Mouse (Mus musculus): ENCODE data around the gene Tmcc2. TPM values are rescaled to one million over a fixed set of nuclear protein-coding genes. Genes with fewer than 3 reads are reported as not detected.
A peak's percentile ranks its signal among the peaks of the same experiment; 100 is the strongest.

Tmcc2 gene
- polyA plus RNA-seq, 1 experiment from 2014 or later = 11.0 TPM

- Histone ChIP-seq H3K4me2 (ENCODE audit: low read depth, low read length) (no peak overlapping the region), H3K4me1 (replicated peaks; ENCODE audit: control insufficient read depth, insufficient read depth, low read length) (peaks cover 11% of the 10 kb centered on the region; the same call in 1 of the 2 replicates), H3K4me3 (ENCODE audit: low read length) (no peak overlapping the region), H3K36me3 (ENCODE audit: control insufficient read depth, insufficient read depth, low read length) (peaks cover 4% of the 10 kb centered on the region), H3K9ac (ENCODE audit: low read length) (no peak overlapping the region), H3K27ac (ENCODE audit: low read length) (no peak overlapping the region), H3K9me3 (ENCODE audit: control insufficient read depth, low read length) (no peaks in the 10 kb centered on the region), H3K27me3 (ENCODE audit: control insufficient read depth, insufficient read depth, low read depth, low read length) (no peaks in the 10 kb centered on the region)
- ATAC-seq (ENCODE audit: low read depth) = no peak
- WGBS = 87% methylated on average over 5 of the region's 5 CpGs
Measured at GRCm38 (mm10) chr1:132422912-132423696, 32.0 kb upstream of the Tmcc2 start.

DNA sequence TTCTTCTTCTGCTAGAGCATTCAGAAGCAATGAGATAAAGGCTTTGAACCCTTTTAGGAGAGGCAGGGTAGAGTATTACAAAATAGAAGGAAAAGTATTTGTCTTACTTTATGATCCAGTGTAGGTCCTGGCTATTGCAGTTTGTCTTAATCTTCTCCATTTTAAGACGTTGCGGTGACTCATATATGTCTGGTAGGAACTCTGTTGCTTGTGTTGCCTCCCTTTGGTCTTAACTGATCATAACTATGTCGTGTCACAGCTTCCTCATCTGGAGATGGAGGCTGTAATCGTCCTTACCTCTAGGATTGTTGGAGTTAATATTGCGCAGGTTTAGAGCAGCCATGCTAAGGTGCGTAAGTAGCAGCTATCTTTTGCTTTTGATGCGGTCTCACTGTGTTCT is 29.6 kb upstream of the Tmcc2 start:
- H3K27ac ChIP-seq (ENCODE audit: low read length) = no peak overlapping the region
- H3K4me1 ChIP-seq (replicated peaks; ENCODE audit: control insufficient read depth, insufficient read depth, low read length) = peaks cover 11% of the 10 kb centered on the region; the same call in 1 of the 2 replicates
- H3K9me3 ChIP-seq (ENCODE audit: control insufficient read depth, low read length) = no peaks in the 10 kb centered on the region
- peaks cover 4% of the 10 kb centered on the region for H3K36me3 ChIP-seq (ENCODE audit: control insufficient read depth, insufficient read depth, low read length)
- no peak overlapping the region for H3K9ac ChIP-seq (ENCODE audit: low read length)
- WGBS = 87% methylated on average over 7 of the region's 7 CpGs
- H3K27me3 ChIP-seq (ENCODE audit: control insufficient read depth, insufficient read depth, low read depth, low read length) = no peaks in the 10 kb centered on the region
- ATAC-seq (ENCODE audit: low read depth) = no peak
- H3K4me2 ChIP-seq (ENCODE audit: low read depth, low read length) = no peak overlapping the region
- H3K4me3 ChIP-seq (ENCODE audit: low read length) = no peak overlapping the region

- no peak overlapping the region for H3K27ac ChIP-seq (ENCODE audit: low read length)
- H3K4me3 ChIP-seq (ENCODE audit: low read length) = no peak overlapping the region
- H3K36me3 ChIP-seq (ENCODE audit: control insufficient read depth, insufficient read depth, low read length) = peaks cover 4% of the 10 kb centered on the region
- no peak overlapping the region for H3K4me2 ChIP-seq (ENCODE audit: low read depth, low read length)
- WGBS = 64% methylated on average over 2 of the region's 2 CpGs
- ATAC-seq (ENCODE audit: low read depth) = no peak
- no peaks in the 10 kb centered on the region for H3K27me3 ChIP-seq (ENCODE audit: control insufficient read depth, insufficient read depth, low read depth, low read length)
- no peak overlapping the region for H3K9ac ChIP-seq (ENCODE audit: low read length)
- no peaks in the 10 kb centered on the region for H3K9me3 ChIP-seq (ENCODE audit: control insufficient read depth, low read length)
- peaks cover 11% of the 10 kb centered on the region; the same call in 1 of the 2 replicates for H3K4me1 ChIP-seq (replicated peaks; ENCODE audit: control insufficient read depth, insufficient read depth, low read length)
Measured at GRCm38 (mm10) chr1:132420206-132420605, 29.1 kb upstream of the Tmcc2 start.

DNA sequence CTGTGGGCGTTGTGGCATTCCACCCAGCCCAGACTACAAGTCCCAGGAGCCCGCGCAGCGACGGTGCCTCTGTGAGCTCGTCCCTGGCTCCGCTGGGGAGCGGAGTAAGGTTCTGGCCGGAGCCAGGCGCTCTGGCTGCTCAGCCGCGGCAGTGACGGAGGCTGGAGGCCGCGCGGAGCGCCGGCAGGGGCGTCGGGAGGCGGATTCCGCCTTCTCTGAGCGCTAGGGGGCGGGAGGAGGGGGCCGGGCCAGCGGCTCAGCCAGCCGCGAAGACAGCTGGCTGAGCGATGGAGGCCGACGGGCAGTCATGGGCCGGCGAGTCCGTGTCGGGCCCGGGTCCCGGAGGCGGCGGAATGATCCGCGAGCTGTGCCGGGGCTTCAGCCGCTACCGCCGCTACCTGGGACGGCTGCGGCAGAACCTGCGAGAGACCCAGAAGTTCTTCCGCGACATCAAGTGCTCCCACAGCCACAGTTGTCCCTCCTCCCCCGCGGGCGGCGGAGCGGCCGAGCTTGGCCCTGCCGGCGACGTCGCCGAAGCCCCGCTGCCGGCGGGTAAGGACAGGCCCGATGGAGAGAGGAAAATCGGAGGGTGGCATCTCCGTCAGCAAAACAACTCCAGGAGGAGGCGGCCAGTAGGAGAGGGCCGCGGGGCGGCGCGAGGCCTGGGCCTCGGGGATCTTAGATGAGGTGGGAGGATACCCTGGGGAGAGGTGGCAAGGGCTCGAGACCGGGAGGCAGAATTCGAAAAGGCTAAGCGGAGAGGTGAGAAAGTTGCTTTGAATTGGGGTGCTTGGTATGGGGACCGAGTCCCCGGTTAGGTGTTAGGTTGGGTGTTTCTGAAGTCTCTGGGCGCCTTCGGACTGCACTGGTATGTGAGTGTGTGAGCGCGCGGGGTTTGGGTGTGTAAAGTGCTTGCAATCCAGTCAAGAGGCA is 26.5 kb upstream of the Tmcc2 start, which contains the start of gene Dstyk:
Dstyk (plus strand) TSS at position 237 of the 933 bp plus-strand sequence.
- peaks cover 11% of the 10 kb centered on the region; the same call in 1 of the 2 replicates for H3K4me1 ChIP-seq (replicated peaks; ENCODE audit: control insufficient read depth, insufficient read depth, low read length)
- H3K4me2 ChIP-seq (ENCODE audit: low read depth, low read length) = peak within 1 kb of the TSS; percentile 75
- H3K9ac ChIP-seq (ENCODE audit: low read length) = peak within 1 kb of the TSS; percentile 96
- WGBS = under 1% methylated on average over 79 of the region's 85 CpGs
- H3K36me3 ChIP-seq (ENCODE audit: control insufficient read depth, insufficient read depth, low read length) = no peaks in the 10 kb centered on the region
- H3K27ac ChIP-seq (ENCODE audit: low read length) = peak within 1 kb of the TSS; percentile 96
- H3K9me3 ChIP-seq (ENCODE audit: control insufficient read depth, low read length) = no peaks in the 10 kb centered on the region
- H3K4me3 ChIP-seq (ENCODE audit: low read length) = peak within 1 kb of the TSS; percentile 88
- peak; percentile 99 for ATAC-seq (ENCODE audit: low read depth)
- H3K27me3 ChIP-seq (ENCODE audit: control insufficient read depth, insufficient read depth, low read depth, low read length) = no peaks in the 10 kb centered on the region

DNA sequence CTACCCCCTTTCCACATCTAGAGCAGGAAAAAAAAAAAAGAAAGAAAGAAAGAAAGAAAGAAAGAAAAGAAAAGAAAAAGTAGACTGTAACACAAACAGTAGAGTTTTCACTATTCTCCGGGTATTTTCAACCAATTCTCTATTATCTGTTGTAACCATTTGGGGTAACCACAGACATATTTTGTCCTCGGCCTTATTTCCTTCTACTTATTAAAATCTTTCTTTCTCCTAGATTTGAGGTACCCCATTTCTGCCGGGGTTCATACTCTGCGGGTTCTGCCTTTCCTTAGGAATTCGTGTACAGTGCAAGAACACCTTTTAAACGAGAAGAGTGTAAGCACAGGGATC is 25.8 kb upstream of the Tmcc2 start:
- no peaks in the 10 kb centered on the region for H3K36me3 ChIP-seq (ENCODE audit: control insufficient read depth, insufficient read depth, low read length)
- 12% methylated on average over 6 of the region's 6 CpGs for WGBS
- peak overlapping the region; percentile 75 for H3K4me2 ChIP-seq (ENCODE audit: low read depth, low read length)
- H3K4me3 ChIP-seq (ENCODE audit: low read length) = peak overlapping the region; percentile 88
- peak overlapping the region; percentile 96 for H3K27ac ChIP-seq (ENCODE audit: low read length)
- H3K9me3 ChIP-seq (ENCODE audit: control insufficient read depth, low read length) = no peaks in the 10 kb centered on the region
- no peak for ATAC-seq (ENCODE audit: low read depth)
- no peaks in the 10 kb centered on the region for H3K27me3 ChIP-seq (ENCODE audit: control insufficient read depth, insufficient read depth, low read depth, low read length)
- peaks cover 11% of the 10 kb centered on the region; the same call in 1 of the 2 replicates for H3K4me1 ChIP-seq (replicated peaks; ENCODE audit: control insufficient read depth, insufficient read depth, low read length)
- H3K9ac ChIP-seq (ENCODE audit: low read length) = peak overlapping the region; percentile 96; the same call in 1 of the 2 replicates

GRCm38 (mm10) chr1:132416244-132416942 is 25.3 kb upstream of the Tmcc2 start:
- H3K36me3 ChIP-seq (ENCODE audit: control insufficient read depth, insufficient read depth, low read length) = no peaks in the 10 kb centered on the region
- H3K4me3 ChIP-seq (ENCODE audit: low read length) = no peak overlapping the region
- WGBS = 61% methylated on average over 8 of the region's 8 CpGs
- H3K9ac ChIP-seq (ENCODE audit: low read length) = no peak overlapping the region
- ATAC-seq (ENCODE audit: low read depth) = no peak
- H3K9me3 ChIP-seq (ENCODE audit: control insufficient read depth, low read length) = no peaks in the 10 kb centered on the region
- H3K4me1 ChIP-seq (replicated peaks; ENCODE audit: control insufficient read depth, insufficient read depth, low read length) = peaks cover 11% of the 10 kb centered on the region; the same call in 1 of the 2 replicates
- no peaks in the 10 kb centered on the region for H3K27me3 ChIP-seq (ENCODE audit: control insufficient read depth, insufficient read depth, low read depth, low read length)
- H3K4me2 ChIP-seq (ENCODE audit: low read depth, low read length) = peak overlapping the region; percentile 75
- H3K27ac ChIP-seq (ENCODE audit: low read length) = no peak overlapping the region

- Histone ChIP-seq H3K9ac (ENCODE audit: low read length) (no peak overlapping the region), H3K27ac (ENCODE audit: low read length) (no peak overlapping the region), H3K4me2 (ENCODE audit: low read depth, low read length) (no peak overlapping the region), H3K27me3 (ENCODE audit: control insufficient read depth, insufficient read depth, low read depth, low read length) (no peaks in the 10 kb centered on the region), H3K4me3 (ENCODE audit: low read length) (no peak overlapping the region), H3K36me3 (ENCODE audit: control insufficient read depth, insufficient read depth, low read length) (no peaks in the 10 kb centered on the region), H3K9me3 (ENCODE audit: control insufficient read depth, low read length) (no peaks in the 10 kb centered on the region), H3K4me1 (replicated peaks; ENCODE audit: control insufficient read depth, insufficient read depth, low read length) (no peaks in the 10 kb centered on the region)
- no peak for ATAC-seq (ENCODE audit: low read depth)
- 70% methylated on average over 3 of the region's 3 CpGs for WGBS
Measured at GRCm38 (mm10) chr1:132410657-132411056, 19.6 kb upstream of the Tmcc2 start.

DNA sequence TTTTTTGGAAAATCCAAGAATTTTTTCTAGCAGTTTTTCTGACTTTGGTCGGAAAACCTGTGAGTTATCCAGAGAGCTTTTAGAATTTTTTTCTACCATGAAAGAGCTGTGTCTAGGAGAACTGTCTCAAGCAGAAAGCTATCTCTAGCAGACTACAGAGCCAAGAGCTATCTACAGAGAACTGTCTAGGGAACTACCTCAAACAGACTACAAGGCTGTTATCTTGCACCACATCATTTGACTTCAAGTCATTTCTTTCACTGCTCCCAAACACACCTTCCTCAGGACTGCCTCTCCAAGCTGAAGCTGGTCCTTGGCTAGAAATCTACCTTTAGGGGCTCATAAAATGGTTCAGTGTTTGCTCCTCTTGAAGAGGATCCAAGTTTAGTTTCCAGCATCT is 10.8 kb upstream of the Tmcc2 start:
- H3K9ac ChIP-seq (ENCODE audit: low read length) = no peak overlapping the region
- H3K4me3 ChIP-seq (ENCODE audit: low read length) = no peak overlapping the region
- H3K9me3 ChIP-seq (ENCODE audit: control insufficient read depth, low read length) = peaks cover 2% of the 10 kb centered on the region; the same call in 1 of the 2 replicates
- H3K4me2 ChIP-seq (ENCODE audit: low read depth, low read length) = no peak overlapping the region
- no peaks in the 10 kb centered on the region for H3K4me1 ChIP-seq (replicated peaks; ENCODE audit: control insufficient read depth, insufficient read depth, low read length)
- no peaks in the 10 kb centered on the region for H3K27me3 ChIP-seq (ENCODE audit: control insufficient read depth, insufficient read depth, low read depth, low read length)
- H3K27ac ChIP-seq (ENCODE audit: low read length) = no peak overlapping the region
- 94% methylated on average over 1 of the region's 1 CpGs for WGBS
- H3K36me3 ChIP-seq (ENCODE audit: control insufficient read depth, insufficient read depth, low read length) = no peaks in the 10 kb centered on the region
- no peak for ATAC-seq (ENCODE audit: low read depth)

All from lung, embryonic 16.5 days (tissue).